Mouse (Mus musculus) liver, adult 2 months (tissue): Measurements from ENCODE around the gene Sufu. TPM values are rescaled to one million over a fixed set of nuclear protein-coding genes. Genes with fewer than 3 reads are reported as not detected.

ENCODE experiments used
- DNase-seq: peaks from one replicate; pipeline ENCODE4 v3.0.0-alpha.2; 2011; ENCODE audit warnings: low read depth, low spot score; ENCODE audit errors: extremely low read depth
- H3K27ac ChIP-seq: fragments of 200-500 bp; replicated peaks from 2 replicates; pipeline ENCODE4 v1.5.1; 2012; ENCODE audit warnings: low read depth, mild to moderate bottlenecking, control low read depth, inconsistent platforms, low read length; ENCODE audit not compliant: insufficient read depth
- H3K27me3 ChIP-seq: fragments of 200-500 bp; 2 replicates; pipeline ENCODE4 v1.6.1; 2012; ENCODE audit warnings: mild to moderate bottlenecking, moderate library complexity, low read length, inconsistent platforms; ENCODE audit not compliant: control insufficient read depth, insufficient read depth
- H3K36me3 ChIP-seq: fragments of 200-500 bp; 2 replicates; pipeline ENCODE4 v1.6.1; 2012; ENCODE audit warnings: low read length, inconsistent platforms; ENCODE audit not compliant: control insufficient read depth, insufficient read depth
- H3K4me1 ChIP-seq: fragments of 200-500 bp; 2 replicates; pipeline ENCODE4 v1.6.1; 2011; ENCODE audit warnings: low read length; ENCODE audit not compliant: control insufficient read depth, insufficient read depth
- H3K4me3 ChIP-seq: fragments of 200-500 bp; 2 replicates; pipeline ENCODE4 v1.5.1; 2011; ENCODE audit warnings: low read depth, mild to moderate bottlenecking, control low read depth, low read length, moderate library complexity; ENCODE audit not compliant: insufficient read depth
- H3K79me2 ChIP-seq: fragments of 200-500 bp; 2 replicates; pipeline ENCODE4 v1.6.1; 2012; ENCODE audit warnings: inconsistent platforms, mild to moderate bottlenecking, low read length, moderate library complexity; ENCODE audit not compliant: control insufficient read depth, insufficient read depth
- H3K9ac ChIP-seq: fragments of 200-500 bp; 2 replicates; pipeline ENCODE4 v1.6.1; 2012; ENCODE audit warnings: low read depth, mild to moderate bottlenecking, control low read depth, inconsistent platforms, low read length
- CTCF ChIP-seq: fragments of 200-500 bp; IDR thresholded peaks from 2 replicates; pipeline ENCODE4 v1.5.1; 2011; ENCODE audit warnings: low read depth, low read length, control low read depth
- POLR2A ChIP-seq: fragments of 200-500 bp; IDR thresholded peaks from 2 replicates; pipeline ENCODE4 v1.6.1; 2011; ENCODE audit warnings: low read length, control low read depth; ENCODE audit not compliant: insufficient read depth; ENCODE audit errors: extremely low read depth
- WGBS: fragments of 180-500 bp; shearing (Covaris S2); methylation state at CpG from one replicate; pipeline ENCODE4 v1.1.7; 2018; 5-methylcytosine and 5-hydroxymethylcytosine counted together
- polyA plus RNA-seq: library from polyadenylated mRNA; depleted of rRNA; stranded (reverse); fragments of >200 nt; gene quantifications from 2 replicates; pipeline ENCODE4 v1.2.3, GENCODE M21; 2012
- total RNA-seq: library from RNA; depleted of rRNA; stranded (reverse); fragments of >200 nt; gene quantifications from 2 replicates; pipeline ENCODE4 v1.2.3, GENCODE M21; 2014

The Sufu gene
- total and polyA plus RNA-seq, 2 experiments: 1.1 to 3.2 TPM

- TF ChIP-seq CTCF: no peak
- no peak for TF ChIP-seq POLR2A
- Histone ChIP-seq H3K36me3 (no peaks in the 10 kb centered on the region), H3K27ac (no peak overlapping the region), H3K9ac (no peak overlapping the region), H3K27me3 (no peaks in the 10 kb centered on the region), H3K79me2 (no peaks in the 10 kb centered on the region), H3K4me3 (no peak overlapping the region), H3K4me1 (peaks cover 7% of the 10 kb centered on the region)
- no peak for DNase-seq
These were observed 125.0 kb downstream of the Sufu start for GRCm38 (mm10) chr19:46521698-46522097.

- no peaks in the 10 kb centered on the region for H3K27me3 ChIP-seq
- no peak overlapping the region for H3K4me3 ChIP-seq
- H3K9ac ChIP-seq: no peak overlapping the region
- H3K4me1 ChIP-seq: peaks cover 7% of the 10 kb centered on the region
- no peaks in the 10 kb centered on the region for H3K36me3 ChIP-seq
- H3K27ac ChIP-seq: no peak overlapping the region
- 65% methylated on average over 15 of the region's 15 CpGs for WGBS
- no peak for TF ChIP-seq CTCF
- TF ChIP-seq POLR2A: no peak
- no peaks in the 10 kb centered on the region for H3K79me2 ChIP-seq
- DNase-seq: peak; percentile 55
These were observed 125.8 kb downstream of the Sufu start for GRCm38 (mm10) chr19:46522433-46523044.

- Histone ChIP-seq H3K27me3 (no peaks in the 10 kb centered on the region), H3K4me3 (no peak overlapping the region), H3K4me1 (peaks cover 7% of the 10 kb centered on the region), H3K27ac (0 out of 2 replicates have a peak overlapping the region, but pooled peaks have one; percentile 12), H3K79me2 (no peaks in the 10 kb centered on the region), H3K9ac (no peak overlapping the region), H3K36me3 (no peaks in the 10 kb centered on the region)
- no peak for DNase-seq
- no peak for TF ChIP-seq CTCF
- no peak for TF ChIP-seq POLR2A
These were observed 126.4 kb downstream of the Sufu start for GRCm38 (mm10) chr19:46523131-46523479.

GRCm38 (mm10) chr19:46523480-46524151, 126.9 kb downstream of the Sufu start:
- H3K4me3 ChIP-seq: no peak overlapping the region
- H3K36me3 ChIP-seq: no peaks in the 10 kb centered on the region
- no peaks in the 10 kb centered on the region for H3K79me2 ChIP-seq
- H3K9ac ChIP-seq: no peak overlapping the region
- 26% methylated on average over 20 of the region's 20 CpGs for WGBS
- TF ChIP-seq POLR2A: no peak
- no peak for TF ChIP-seq CTCF
- H3K4me1 ChIP-seq: peaks cover 8% of the 10 kb centered on the region
- no peak for DNase-seq
- H3K27me3 ChIP-seq: no peaks in the 10 kb centered on the region
- H3K27ac ChIP-seq: 0 out of 2 replicates have a peak overlapping the region, but pooled peaks have one; percentile 12

- H3K9ac ChIP-seq: no peak overlapping the region
- no peaks in the 10 kb centered on the region for H3K27me3 ChIP-seq
These were observed 127.5 kb downstream of the Sufu start for GRCm38 (mm10) chr19:46524152-46524544.

More at GRCm38 (mm10) chr19:46524152-46524544, 127.5 kb downstream of the Sufu start:
- Histone ChIP-seq H3K36me3 (no peaks in the 10 kb centered on the region), H3K4me3 (no peak overlapping the region), H3K27ac (no peak overlapping the region), H3K79me2 (no peaks in the 10 kb centered on the region), H3K4me1 (peaks cover 10% of the 10 kb centered on the region)
- no peak for TF ChIP-seq POLR2A
- TF ChIP-seq CTCF: no peak
- WGBS: 27% methylated on average over 6 of the region's 6 CpGs
- no peak for DNase-seq
